In genomic region chr11:106999151-106999948, GRCm38 (mm10) we compare ENCODE assay signal across 8 mouse cellular contexts. TPM values are rescaled to one million over a fixed set of nuclear protein-coding genes. Genes with fewer than 3 reads are reported as not detected.
A peak's percentile ranks its signal among the peaks of the same experiment; 100 is the strongest.
DNase-seq lines count a peak whose midpoint lies in the region; ATAC-seq and TF ChIP-seq lines count a peak whose summit lies in the region.

Kpna2 (minus strand) TSS chr11:106999541.

- peak; percentile 92 for ATAC-seq in erythroblast, adult 5-6 weeks (replicated peaks; ENCODE audit: low FRiP score, poor library complexity, severe bottlenecking)
- peak; percentile 87 for ATAC-seq in heart, embryonic 11.5 days (replicated peaks; ENCODE audit: insufficient number of reproducible peaks, low FRiP score, low TSS enrichment)
- ATAC-seq in kidney, embryonic 16.5 days (ENCODE audit: low FRiP score, low TSS enrichment): peak; percentile 97

- H3K4me3 ChIP-seq in heart, embryonic 11.5 days (ENCODE audit: low read depth, low read length): peak within 1 kb of the TSS; percentile 98
- peak within 1 kb of the TSS; percentile 99 for H3K4me3 ChIP-seq in kidney, embryonic 16.5 days (ENCODE audit: low read length)
- peak within 1 kb of the TSS; percentile 78 for H3K4me3 ChIP-seq in liver, adult 2 months (ENCODE audit: insufficient read depth, low read depth, low read length)
- H3K4me3 ChIP-seq in myocyte: peak within 1 kb of the TSS; percentile 91

- peak; percentile 88 for DNase-seq in B cell, adult 2 months
- DNase-seq in brain, adult 2 months (ENCODE audit: low read depth, low spot score): peak; percentile 99
- peak; percentile 89 for DNase-seq in liver, adult 2 months (ENCODE audit: extremely low read depth, low read depth, low spot score)
- DNase-seq in splenic B cell, adult 2 months (ENCODE audit: low read depth, low spot score): peak; percentile 96

- TF ChIP-seq POLR2A in liver, adult 2 months (IDR thresholded peaks at IDR 0.05; ENCODE audit: extremely low read depth, insufficient read depth, low read length): peak; percentile 74
- peak; percentile 86 for TF ChIP-seq POLR2A in myocyte (IDR thresholded peaks at IDR 0.05; ENCODE audit: insufficient read length, low read depth)

- no peaks in the 10 kb centered on the region for H3K27me3 ChIP-seq in heart, embryonic 11.5 days (ENCODE audit: control insufficient read depth, insufficient read depth, low read length)
- H3K27me3 ChIP-seq in kidney, embryonic 16.5 days (ENCODE audit: insufficient read depth, low read length): no peaks in the 10 kb centered on the region
- H3K27me3 ChIP-seq in liver, adult 2 months (ENCODE audit: control insufficient read depth, insufficient read depth, low read length): no peaks in the 10 kb centered on the region
- H3K27me3 ChIP-seq in myocyte (ENCODE audit: control insufficient read depth, insufficient read depth, insufficient read length): no peaks in the 10 kb centered on the region
- no peaks in the 10 kb centered on the region for H3K27me3 ChIP-seq in splenic B cell, adult 2 months (ENCODE audit: control insufficient read depth, insufficient read depth, low read length, poor library complexity, severe bottlenecking)

- peak within 1 kb of the TSS; percentile 93 for H3K27ac ChIP-seq in heart, embryonic 11.5 days (ENCODE audit: low read depth, low read length)
- peak within 1 kb of the TSS; percentile 92 for H3K27ac ChIP-seq in kidney, embryonic 16.5 days (ENCODE audit: low read length)
- peak within 1 kb of the TSS; percentile 87 for H3K27ac ChIP-seq in liver, adult 2 months (replicated peaks; ENCODE audit: insufficient read depth, low read depth, low read length)

- H3K36me3 ChIP-seq in heart, embryonic 11.5 days (ENCODE audit: control insufficient read depth, insufficient read depth, low read length): peaks cover 10% of the 10 kb centered on the region
- H3K36me3 ChIP-seq in kidney, embryonic 16.5 days (ENCODE audit: insufficient read depth, low read length): peaks cover 19% of the 10 kb centered on the region
- peaks cover 26% of the 10 kb centered on the region for H3K36me3 ChIP-seq in liver, adult 2 months (ENCODE audit: control insufficient read depth, insufficient read depth, low read length)
- H3K36me3 ChIP-seq in myocyte (ENCODE audit: control insufficient read depth, insufficient read depth): peaks cover 29% of the 10 kb centered on the region
- peaks cover 2% of the 10 kb centered on the region; the same call in 1 of the 2 replicates for H3K36me3 ChIP-seq in splenic B cell, adult 2 months (ENCODE audit: control insufficient read depth, insufficient read depth, low read length, poor library complexity, severe bottlenecking)

- no peaks in the 10 kb centered on the region for H3K9me3 ChIP-seq in heart, embryonic 11.5 days (replicated peaks; ENCODE audit: control insufficient read depth, low read length)
- no peaks in the 10 kb centered on the region for H3K9me3 ChIP-seq in kidney, embryonic 16.5 days (ENCODE audit: low read length)

- peaks cover 7% of the 10 kb centered on the region for H3K4me1 ChIP-seq in heart, embryonic 11.5 days (ENCODE audit: control insufficient read depth, insufficient read depth, low read length)
- H3K4me1 ChIP-seq in kidney, embryonic 16.5 days (ENCODE audit: insufficient read depth, low read length): peaks cover 9% of the 10 kb centered on the region
- peaks cover 11% of the 10 kb centered on the region for H3K4me1 ChIP-seq in liver, adult 2 months (ENCODE audit: control insufficient read depth, insufficient read depth, low read length)

- peak within 1 kb of the TSS; percentile 98 for H3K9ac ChIP-seq in heart, embryonic 11.5 days (ENCODE audit: low read depth, low read length)
- H3K9ac ChIP-seq in kidney, embryonic 16.5 days (replicated peaks; ENCODE audit: low read length): peak within 1 kb of the TSS; percentile 93
- peak within 1 kb of the TSS; percentile 79 for H3K9ac ChIP-seq in liver, adult 2 months (ENCODE audit: low read depth, low read length)

- under 1% methylated on average over 49 of the region's 62 CpGs for WGBS in heart, embryonic 11.5 days (ENCODE audit: insufficient replicate concordance)
- WGBS in kidney, embryonic 16.5 days: under 1% methylated on average over 61 of the region's 62 CpGs
- under 1% methylated on average over 62 of the region's 62 CpGs for WGBS in liver, adult 2 months

- TF ChIP-seq CTCF in liver, adult 2 months (IDR thresholded peaks at IDR 0.05; ENCODE audit: low read depth, low read length): no peak

- H3K79me2 ChIP-seq in liver, adult 2 months (ENCODE audit: control insufficient read depth, insufficient read depth, low read length): peaks cover 2% of the 10 kb centered on the region; the same call in 1 of the 2 replicates
- H3K79me2 ChIP-seq in myocyte (ENCODE audit: control insufficient read depth, insufficient read depth): peaks cover 47% of the 10 kb centered on the region

- peak within 1 kb of the TSS; percentile 74 for H3K4me2 ChIP-seq in heart, embryonic 11.5 days
- H3K4me2 ChIP-seq in kidney, embryonic 16.5 days (replicated peaks; ENCODE audit: low read depth, low read length): peak within 1 kb of the TSS; percentile 71
- H3K4me2 ChIP-seq in myocyte (ENCODE audit: low read depth): peak within 1 kb of the TSS; percentile 93

- H3ac ChIP-seq in myocyte (ENCODE audit: control insufficient read depth, insufficient read length): peak within 1 kb of the TSS; percentile 57

TF ChIP-seq in myocyte, 11 proteins besides CTCF, POLR2A, EP300 and RAD21:
- TF ChIP-seq POLR2AphosphoS2 (IDR thresholded peaks at IDR 0.05; ENCODE audit: insufficient read length, low read depth) (peak; percentile 95), E2F4 (IDR thresholded peaks at IDR 0.05; ENCODE audit: insufficient read depth) (peak; percentile 75), SRF (IDR thresholded peaks at IDR 0.05; ENCODE audit: control insufficient read depth, insufficient read length, low read depth) (no peak), MYOG (IDR thresholded peaks at IDR 0.05; ENCODE audit: control insufficient read depth in 1 of 3, insufficient read depth in 1 of 3, insufficient read length in 2 of 3, low read depth in 2 of 3) (no peak), MAX (IDR thresholded peaks at IDR 0.05; ENCODE audit: low read depth) (peak; percentile 8), REST (IDR thresholded peaks at IDR 0.05; ENCODE audit: insufficient read depth, insufficient read length) (no peak)
TF ChIP-seq in myocyte: peak in this region for 3.

RNA-seq across cellular contexts. Expression of gene Kpna2, which starts in this region (rescaled TPM):
- 125 and 127 TPM in 2 replicates for total RNA-seq in erythroblast, adult 5-6 weeks (2015; ENCODE audit: low replicate concordance)
- total RNA-seq in erythroblast, adult 5-6 weeks (2017; ENCODE audit: low replicate concordance): 63.3 and 88.5 TPM in 2 replicates
- 342 and 382 TPM in 2 replicates for polyA plus RNA-seq in heart, embryonic 11.5 days (2014; fragmentation: Nextera tagmentation; extraction: Ambion mirVana)
- 353 and 411 TPM in 2 replicates for polyA plus RNA-seq in kidney, embryonic 16.5 days (2015; fragmentation: Nextera tagmentation; extraction: Ambion mirVana)
- total RNA-seq in liver, adult 2 months (2014; rRNA removed): 28.0 and 32.2 TPM in 2 replicates
- 17.0 and 20.9 TPM in 2 replicates for polyA plus RNA-seq in liver, adult 2 months (2012; rRNA removed)
- polyA plus RNA-seq in myocyte (2012; fragmentation: generic; extraction: Trizol): 32.8 TPM

Comparison
In these comparisons a context has a peak if more than half of its experiments do, and no peak if none do; other contexts are left out.
1. Peak in every context shown above with its lines: DNase-seq, ATAC-seq, H3K4me3 ChIP-seq and H3K27ac ChIP-seq.
2. RNA of gene Kpna2 (polyA plus RNA-seq): 353 to 411 TPM in kidney, embryonic 16.5 days and 342 to 382 TPM in heart, embryonic 11.5 days; 32.8 TPM in myocyte (single experiment) and 17.0 to 20.9 TPM in liver, adult 2 months; every median in the first group is over 10 times any median in the second.